Mouse (Mus musculus) G1E (cell line): ENCODE data around the gene Clec2l. TPM values are rescaled to one million over a fixed set of nuclear protein-coding genes. Genes with fewer than 3 reads are reported as not detected.

Experiments
- ATAC-seq: 2 replicates; pipeline ENCODE4 v1.8.0; 2016; ENCODE audit warnings: mild to moderate bottlenecking; ENCODE audit not compliant: insufficient number of reproducible peaks, poor library complexity, low FRiP score, severe bottlenecking; ENCODE audit errors: extremely low read depth
- DNase-seq: peaks from one replicate; pipeline ENCODE4 v3.0.0; 2012; ENCODE audit warnings: low spot score
- H3K27me3 ChIP-seq: 2 replicates; pipeline ENCODE4 v1.6.1; 2012; ENCODE audit warnings: mild to moderate bottlenecking, low read length, inconsistent platforms; ENCODE audit not compliant: insufficient read depth
- H3K36me3 ChIP-seq: replicated peaks from 2 replicates; pipeline ENCODE3; 2012; ENCODE audit warnings: mild to moderate bottlenecking, inconsistent platforms
- H3K4me1 ChIP-seq: 2 replicates; pipeline ENCODE4 v1.6.1; 2012; ENCODE audit warnings: low read depth, low read length, inconsistent platforms, mixed read lengths; ENCODE audit not compliant: insufficient read depth
- H3K4me3 ChIP-seq: 2 replicates; pipeline ENCODE4 v1.5.1; 2012; ENCODE audit warnings: low read depth, mild to moderate bottlenecking, inconsistent platforms, low read length, moderate library complexity, mixed read lengths
- H3K9me3 ChIP-seq: replicated peaks from 2 replicates; pipeline ENCODE4 v1.6.1; 2012; ENCODE audit warnings: inconsistent platforms
- CTCF ChIP-seq: IDR thresholded peaks from 2 replicates; pipeline ENCODE4 v1.5.1; 2012; ENCODE audit warnings: low read depth, low read length, inconsistent platforms, mixed read lengths
- GATA1 ChIP-seq: IDR thresholded peaks from 2 replicates; pipeline ENCODE4 v1.6.1; 2012; ENCODE audit warnings: borderline replicate concordance, low read length, inconsistent platforms, mixed read lengths
- GATA2 ChIP-seq: IDR thresholded peaks from 2 replicates; pipeline ENCODE4 v1.6.1; 2012; ENCODE audit warnings: low read depth, low read length, inconsistent platforms, borderline replicate concordance
- POLR2AphosphoS5 ChIP-seq: IDR thresholded peaks from 2 replicates; pipeline ENCODE4 v1.6.1; 2012; ENCODE audit warnings: low read depth, low read length, inconsistent platforms; ENCODE audit not compliant: insufficient replicate concordance
- TAL1 ChIP-seq: conservative IDR thresholded peaks from 2 replicates; pipeline ENCODE4 v1.6.1; 2012; ENCODE audit warnings: low read depth, low read length, inconsistent platforms, mixed read lengths
- polyA plus RNA-seq: library from polyadenylated mRNA; stranded (reverse); fragments of >175 nt; gene quantifications from 2 replicates; pipeline ENCODE4 v1.2.3, GENCODE M21; 2012
- total RNA-seq, 2 experiments: library from RNA; stranded (forward) in 1 of 2; stranded (reverse) in 1 of 2; fragments of 200-1000 nt in 1 of 2; fragments of >200 nt in 1 of 2; fragmentation: Nextera tagmentation in 1 of 2; gene quantifications; 2 replicates each; pipeline ENCODE4 v1.2.3; 2014 to 2017

Gene Clec2l
- total and polyA plus RNA-seq, 3 experiments: not detected

- DNase-seq (no peak), ATAC-seq (no peak)
- Histone ChIP-seq H3K27me3 (no peaks in the 10 kb centered on the region), H3K4me3 (no peak overlapping the region), H3K4me1 (no peaks in the 10 kb centered on the region; the same call in 1 of the 2 replicates), H3K9me3 (no peaks in the 10 kb centered on the region), H3K36me3 (peaks cover 82% of the 10 kb centered on the region)
- TF ChIP-seq CTCF (no peak), TAL1 (no peak), POLR2AphosphoS5 (no peak), GATA2 (no peak), GATA1 (no peak)
Measured at GRCm38 (mm10) chr6:38715881-38716280, 53.0 kb downstream of the Clec2l start.

GRCm38 (mm10) chr6:38718625-38719024 lies 55.8 kb downstream of the Clec2l start:
- no peak overlapping the region for H3K4me3 ChIP-seq
- no peak for DNase-seq
- peaks cover 67% of the 10 kb centered on the region for H3K36me3 ChIP-seq

GRCm38 (mm10) chr6:38719229-38719628 lies 56.4 kb downstream of the Clec2l start:
- Histone ChIP-seq H3K4me3 (no peak overlapping the region), H3K9me3 (no peaks in the 10 kb centered on the region), H3K4me1 (no peaks in the 10 kb centered on the region), H3K36me3 (peaks cover 65% of the 10 kb centered on the region), H3K27me3 (no peaks in the 10 kb centered on the region)
- TF ChIP-seq GATA2 (no peak), GATA1 (no peak), TAL1 (no peak), POLR2AphosphoS5 (no peak), CTCF (no peak)
- ATAC-seq (no peak), DNase-seq (no peak)

More at GRCm38 (mm10) chr6:38718625-38719024, 55.8 kb downstream of the Clec2l start:
- Histone ChIP-seq H3K4me1 (no peaks in the 10 kb centered on the region), H3K9me3 (no peaks in the 10 kb centered on the region), H3K27me3 (no peaks in the 10 kb centered on the region)
- ATAC-seq: no peak
- no peak for TF ChIP-seq GATA1
- TF ChIP-seq TAL1: no peak
- no peak for TF ChIP-seq POLR2AphosphoS5
- no peak for TF ChIP-seq GATA2
- TF ChIP-seq CTCF: no peak

- Histone ChIP-seq H3K36me3 (peaks cover 52% of the 10 kb centered on the region), H3K4me3 (no peak overlapping the region), H3K4me1 (no peaks in the 10 kb centered on the region), H3K27me3 (no peaks in the 10 kb centered on the region), H3K9me3 (no peaks in the 10 kb centered on the region)
- TF ChIP-seq TAL1 (no peak), GATA1 (no peak), CTCF (no peak), POLR2AphosphoS5 (no peak), GATA2 (no peak)
- no peak for ATAC-seq
- DNase-seq: no peak
Measured at GRCm38 (mm10) chr6:38721361-38721760, 58.5 kb downstream of the Clec2l start.

GRCm38 (mm10) chr6:38725515-38725914 lies 62.6 kb downstream of the Clec2l start:
- DNase-seq: no peak

More at GRCm38 (mm10) chr6:38725515-38725914, 62.6 kb downstream of the Clec2l start:
- 0 out of 2 replicates have a peak, but pooled peaks cover 2% of the 10 kb centered on the region for H3K4me1 ChIP-seq
- no peak overlapping the region for H3K4me3 ChIP-seq
- H3K9me3 ChIP-seq: no peaks in the 10 kb centered on the region
- TF ChIP-seq TAL1 (no peak), GATA1 (no peak), CTCF (no peak), POLR2AphosphoS5 (no peak)
- no peak for ATAC-seq
- H3K36me3 ChIP-seq: peaks cover 36% of the 10 kb centered on the region
- H3K27me3 ChIP-seq: no peaks in the 10 kb centered on the region

Other genes starting within 250 kb of the Clec2l start
- gene Ubn2, start 229.1 kb upstream of the Clec2l start, total RNA-seq (2014; fragmentation: Nextera tagmentation): 108 and 124 TPM in 2 replicates
- gene Ubn2, start 229.1 kb upstream of the Clec2l start, total RNA-seq (2017): 25.8 and 26.9 TPM in 2 replicates
- gene Ubn2, start 229.1 kb upstream of the Clec2l start, polyA plus RNA-seq: 3.6 and 4.1 TPM in 2 replicates
- 6.4 and 16.7 TPM in 2 replicates for gene Fmc1, start 129.6 kb upstream of the Clec2l start, total RNA-seq (2014; fragmentation: Nextera tagmentation)
- 39.5 and 55.9 TPM in 2 replicates for gene Fmc1, start 129.6 kb upstream of the Clec2l start, total RNA-seq (2017)
- gene Fmc1, start 129.6 kb upstream of the Clec2l start, polyA plus RNA-seq: 178 and 230 TPM in 2 replicates
- 374 and 400 TPM in 2 replicates for gene Luc7l2, start 111.7 kb upstream of the Clec2l start, total RNA-seq (2014; fragmentation: Nextera tagmentation)
- gene Luc7l2, start 111.7 kb upstream of the Clec2l start, total RNA-seq (2017): 162 and 211 TPM in 2 replicates
- gene Luc7l2, start 111.7 kb upstream of the Clec2l start, polyA plus RNA-seq: 75.8 and 80.7 TPM in 2 replicates
- gene Klrg2, start 25.8 kb upstream of the Clec2l start, total RNA-seq (2014; fragmentation: Nextera tagmentation): not detected in 2 replicates
- 0.05 and 0.06 TPM in 2 replicates for gene Klrg2, start 25.8 kb upstream of the Clec2l start, total RNA-seq (2017)
- gene Klrg2, start 25.8 kb upstream of the Clec2l start, polyA plus RNA-seq: 0.01 TPM in 1 of 2 replicates, not detected in the other
- 8.1 and 13.2 TPM in 2 replicates for gene Tbxas1, start 212.3 kb downstream of the Clec2l start, total RNA-seq (2014; fragmentation: Nextera tagmentation)
- 3.2 and 3.5 TPM in 2 replicates for gene Tbxas1, start 212.3 kb downstream of the Clec2l start, total RNA-seq (2017)
- gene Tbxas1, start 212.3 kb downstream of the Clec2l start, polyA plus RNA-seq: 1.2 TPM in 2 replicates
- 97.9 and 113 TPM in 2 replicates for gene Hipk2, start 213.1 kb downstream of the Clec2l start, total RNA-seq (2014; fragmentation: Nextera tagmentation)
- gene Hipk2, start 213.1 kb downstream of the Clec2l start, total RNA-seq (2017): 4.6 and 5.5 TPM in 2 replicates
- gene Hipk2, start 213.1 kb downstream of the Clec2l start, polyA plus RNA-seq: 37.6 and 39.6 TPM in 2 replicates